Mouse (Mus musculus) embryonic facial prominence, embryonic 13.5 days (tissue): Measurements from ENCODE around the gene Cdk8. TPM values are rescaled to one million over a fixed set of nuclear protein-coding genes. Genes with fewer than 3 reads are reported as not detected.

Source experiments
- ATAC-seq: fragments of 200-750 bp; cut with Nextera tagmentation; 2 replicates; pipeline ENCODE4 v1.8.0; 2017; ENCODE audit warnings: low read depth; ENCODE audit not compliant: insufficient number of reproducible peaks, insufficient read depth, low FRiP score, low TSS enrichment
- H3K27ac ChIP-seq: fragments of 300-500 bp; sonication (generic); 2 replicates; pipeline ENCODE4 v1.5.1; 2015; ENCODE audit warnings: moderate library complexity, mild to moderate bottlenecking, inconsistent platforms
- H3K27me3 ChIP-seq: fragments of 300-500 bp; sonication (generic); 2 replicates; pipeline ENCODE4 v1.6.1; 2015; ENCODE audit warnings: mild to moderate bottlenecking, inconsistent platforms
- H3K36me3 ChIP-seq: fragments of 300-500 bp; sonication (generic); 2 replicates; pipeline ENCODE4 v1.6.1; 2015; ENCODE audit warnings: mild to moderate bottlenecking, inconsistent platforms
- H3K4me1 ChIP-seq: fragments of 300-500 bp; sonication (generic); 2 replicates; pipeline ENCODE4 v1.6.1; 2015; ENCODE audit warnings: inconsistent platforms
- H3K4me2 ChIP-seq: fragments of 300-500 bp; sonication (generic); 2 replicates; pipeline ENCODE4 v1.6.1; 2015; ENCODE audit warnings: moderate library complexity, mild to moderate bottlenecking, inconsistent platforms
- H3K4me3 ChIP-seq: fragments of 300-500 bp; sonication (generic); 2 replicates; pipeline ENCODE4 v1.5.1; 2015; ENCODE audit warnings: mild to moderate bottlenecking, inconsistent platforms
- H3K9ac ChIP-seq: fragments of 300-500 bp; sonication (generic); 2 replicates; pipeline ENCODE4 v1.6.1; 2015; ENCODE audit warnings: mild to moderate bottlenecking, inconsistent platforms
- H3K9me3 ChIP-seq: fragments of 300-500 bp; sonication (generic); 2 replicates; pipeline ENCODE4 v1.6.1; 2016; ENCODE audit warnings: inconsistent platforms
- WGBS: fragments of 180-500 bp; shearing (Covaris S2); methylation state at CpG from one replicate; pipeline ENCODE4 v1.1.7; 2015; ENCODE audit warnings: mixed read lengths; 5-methylcytosine and 5-hydroxymethylcytosine counted together
- polyA plus RNA-seq: library from polyadenylated mRNA; unstranded; fragments of >200 nt; fragmentation: Nextera tagmentation; extraction: Ambion mirVana; gene quantifications from 2 replicates; pipeline ENCODE4 v1.2.1, GENCODE M21; 2015

Cdk8 gene
- polyA plus RNA-seq, 1 experiment from 2014 or later = 19.7 TPM

DNA sequence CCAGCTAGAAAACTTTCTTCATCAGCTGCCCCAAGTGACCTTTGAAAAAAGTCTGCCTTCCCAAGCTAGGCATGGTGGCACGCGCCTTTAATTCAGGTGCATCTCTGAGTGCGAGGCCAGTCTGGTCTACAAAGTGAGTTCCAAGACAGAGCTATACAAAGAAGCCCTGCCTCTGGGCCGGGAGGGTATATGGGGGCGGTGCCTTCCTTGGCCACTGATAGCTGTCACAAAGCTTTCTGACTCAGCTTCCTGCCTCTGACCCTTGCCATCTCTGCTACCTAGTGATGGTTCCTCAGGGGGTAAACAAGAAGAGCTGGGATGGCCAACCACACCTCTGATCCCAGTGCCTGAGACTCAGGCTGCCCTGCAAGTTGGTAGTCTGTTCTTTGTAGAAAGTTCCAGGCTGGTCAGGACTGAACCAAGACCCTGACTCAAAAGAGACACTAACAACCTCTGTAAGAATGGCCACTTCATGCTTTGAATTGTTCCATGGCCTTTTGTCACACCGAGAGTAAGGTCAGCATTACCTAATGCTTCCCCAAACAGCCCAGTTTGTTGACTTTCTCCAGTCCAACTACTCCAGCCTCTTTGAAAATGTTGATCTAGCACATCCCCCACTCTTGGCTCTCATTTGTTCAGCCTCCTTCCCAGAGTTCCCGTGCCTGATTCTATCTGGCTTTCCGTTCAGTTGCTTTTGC lies 76.2 kb downstream of the Cdk8 start:
- Histone ChIP-seq H3K4me3 (no peak overlapping the region), H3K27me3 (no peaks in the 10 kb centered on the region), H3K36me3 (peaks cover 31% of the 10 kb centered on the region), H3K9me3 (no peaks in the 10 kb centered on the region), H3K4me1 (no peaks in the 10 kb centered on the region), H3K27ac (no peak overlapping the region), H3K4me2 (no peak overlapping the region), H3K9ac (no peak overlapping the region)
- WGBS = 94% methylated on average over 8 of the region's 8 CpGs
- no peak for ATAC-seq

DNA sequence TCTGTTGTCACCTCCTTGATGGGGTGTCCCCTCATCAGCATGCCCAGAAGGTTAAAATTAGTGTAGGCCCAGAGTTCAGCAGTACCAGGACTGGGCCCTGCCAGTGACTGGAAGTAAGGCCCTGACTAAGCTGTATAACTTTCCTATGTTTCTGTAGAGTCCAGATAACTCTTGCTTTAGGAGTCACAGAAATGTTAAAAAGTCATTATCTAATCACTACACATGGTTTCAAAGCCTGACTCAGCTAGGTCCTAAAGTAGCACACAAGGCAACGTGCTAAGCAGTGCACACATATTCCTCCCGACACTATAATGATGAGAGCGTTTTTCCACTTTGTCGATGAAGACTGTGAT lies 76.7 kb downstream of the Cdk8 start:
- no peak overlapping the region for H3K4me2 ChIP-seq
- no peak overlapping the region for H3K27ac ChIP-seq
- no peak overlapping the region for H3K9ac ChIP-seq
- H3K4me3 ChIP-seq = no peak overlapping the region
- no peaks in the 10 kb centered on the region for H3K27me3 ChIP-seq
- H3K9me3 ChIP-seq = no peaks in the 10 kb centered on the region
- peaks cover 31% of the 10 kb centered on the region for H3K36me3 ChIP-seq
- H3K4me1 ChIP-seq = no peaks in the 10 kb centered on the region
- no peak for ATAC-seq
- WGBS = 91% methylated on average over 4 of the region's 4 CpGs

DNA sequence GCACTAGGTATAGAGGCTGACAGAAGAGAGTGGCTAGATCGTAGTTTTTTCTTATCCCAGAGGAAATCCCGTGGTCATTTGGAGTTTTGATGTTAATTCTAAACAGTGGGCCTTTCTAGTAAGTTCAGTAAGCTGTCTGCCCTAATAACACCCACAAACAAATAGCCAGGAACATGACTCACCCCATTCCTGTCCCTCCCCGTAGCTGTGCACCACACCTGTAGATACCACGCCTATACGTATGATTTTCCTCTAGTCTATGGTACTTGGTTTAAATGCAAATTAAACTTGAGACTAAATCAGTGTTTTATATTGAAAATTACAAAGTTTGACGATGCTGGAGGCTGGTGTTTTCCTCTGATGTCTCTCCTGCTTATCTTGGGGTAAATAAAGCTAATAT lies 83.5 kb downstream of the Cdk8 start:
- no peaks in the 10 kb centered on the region for H3K9me3 ChIP-seq
- no peak overlapping the region for H3K4me3 ChIP-seq
- no peak overlapping the region for H3K27ac ChIP-seq
- H3K36me3 ChIP-seq = no peaks in the 10 kb centered on the region
- H3K27me3 ChIP-seq = no peaks in the 10 kb centered on the region
- ATAC-seq = no peak
- peak overlapping the region; percentile 34 for H3K4me2 ChIP-seq
- H3K4me1 ChIP-seq = peaks cover 37% of the 10 kb centered on the region
- H3K9ac ChIP-seq = no peak overlapping the region
- 67% methylated on average over 6 of the region's 6 CpGs for WGBS

DNA sequence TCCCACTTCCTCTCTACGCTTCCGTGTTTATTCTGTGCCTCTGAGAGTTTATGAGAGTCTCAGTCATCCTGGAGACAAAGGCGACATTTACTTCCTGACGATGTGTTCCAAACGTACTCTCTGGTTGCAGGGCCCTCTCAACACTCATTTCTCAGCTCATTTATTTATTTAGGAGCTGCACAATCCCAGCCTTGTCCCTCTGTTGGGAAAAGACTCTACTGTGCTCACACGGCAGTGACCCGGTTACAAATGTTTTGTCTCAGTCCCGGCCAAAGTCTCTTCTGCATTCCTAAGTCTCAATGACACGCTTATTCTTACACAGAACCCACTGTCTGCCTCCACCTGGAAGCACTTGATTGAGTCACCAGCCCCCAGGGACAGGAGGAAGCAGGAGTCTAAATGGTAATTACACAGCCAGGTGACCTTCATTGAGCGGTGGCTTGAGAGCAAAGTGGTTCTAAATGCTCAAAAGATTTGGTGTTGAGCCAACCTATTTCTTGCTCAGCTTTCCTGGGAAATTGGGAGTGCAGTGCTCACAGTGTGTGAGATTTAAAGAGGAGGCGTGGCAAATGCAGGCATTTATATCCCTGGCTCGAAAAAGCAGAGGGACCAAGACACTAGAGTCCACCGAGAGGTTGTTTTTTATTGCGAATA lies 84.4 kb downstream of the Cdk8 start:
- 21% methylated on average over 14 of the region's 14 CpGs for WGBS
- H3K9ac ChIP-seq = no peak overlapping the region
- no peak for ATAC-seq
- peaks cover 37% of the 10 kb centered on the region for H3K4me1 ChIP-seq
- H3K4me2 ChIP-seq = peak overlapping the region; percentile 34
- H3K36me3 ChIP-seq = no peaks in the 10 kb centered on the region
- no peaks in the 10 kb centered on the region for H3K9me3 ChIP-seq
- H3K4me3 ChIP-seq = no peak overlapping the region
- H3K27ac ChIP-seq = no peak overlapping the region
- no peaks in the 10 kb centered on the region for H3K27me3 ChIP-seq

DNA sequence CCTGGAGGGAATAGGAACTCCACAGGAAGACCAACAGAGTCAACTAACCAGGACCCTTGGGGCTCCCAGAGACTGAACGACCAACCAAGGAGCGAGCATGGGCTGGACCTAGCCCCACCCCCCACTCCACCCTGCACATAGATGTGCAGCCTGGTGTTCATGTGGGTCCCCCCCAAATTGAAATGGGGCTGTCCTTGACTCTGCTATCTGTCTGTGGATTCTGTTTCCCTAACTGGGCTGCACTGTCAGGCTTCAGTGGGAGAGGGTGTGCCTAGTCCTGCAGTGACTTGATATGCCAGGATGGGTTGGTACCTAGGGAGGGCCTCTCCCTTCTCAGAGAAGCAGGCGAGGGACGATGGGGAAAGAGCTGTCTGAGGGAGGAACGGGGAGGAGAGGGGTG lies 85.3 kb downstream of the Cdk8 start:
- H3K4me2 ChIP-seq = no peak overlapping the region
- no peaks in the 10 kb centered on the region for H3K27me3 ChIP-seq
- ATAC-seq = no peak
- 80% methylated on average over 5 of the region's 5 CpGs for WGBS
- H3K36me3 ChIP-seq = no peaks in the 10 kb centered on the region
- no peaks in the 10 kb centered on the region for H3K9me3 ChIP-seq
- H3K4me1 ChIP-seq = peaks cover 37% of the 10 kb centered on the region
- H3K27ac ChIP-seq = no peak overlapping the region
- H3K9ac ChIP-seq = no peak overlapping the region
- H3K4me3 ChIP-seq = no peak overlapping the region

DNA sequence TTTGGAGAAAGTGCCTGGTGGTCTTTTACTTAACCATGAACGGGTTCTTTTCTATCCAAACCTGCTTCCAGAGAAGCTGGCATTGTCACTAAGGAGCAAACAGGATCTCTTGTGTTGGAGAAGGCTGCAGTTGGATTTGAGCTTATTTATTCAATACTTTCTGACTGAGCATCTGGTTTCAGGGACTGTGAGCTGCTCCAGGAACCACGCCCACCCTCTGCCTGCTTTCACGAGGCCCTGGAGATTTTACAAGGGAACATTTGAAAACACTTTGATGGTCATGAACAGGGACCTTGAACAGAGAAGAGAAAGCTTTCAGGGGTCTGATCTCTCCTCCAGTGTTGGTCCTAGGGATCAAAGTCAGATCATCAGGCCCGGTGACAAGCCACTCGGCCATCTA lies 87.0 kb downstream of the Cdk8 start:
- H3K27me3 ChIP-seq = no peaks in the 10 kb centered on the region
- H3K27ac ChIP-seq = no peak overlapping the region
- no peak overlapping the region for H3K9ac ChIP-seq
- ATAC-seq = no peak
- WGBS = 44% methylated on average over 5 of the region's 5 CpGs
- H3K9me3 ChIP-seq = no peaks in the 10 kb centered on the region
- no peak overlapping the region for H3K4me3 ChIP-seq
- H3K4me1 ChIP-seq = peaks cover 37% of the 10 kb centered on the region
- no peaks in the 10 kb centered on the region for H3K36me3 ChIP-seq
- H3K4me2 ChIP-seq = no peak overlapping the region

DNA sequence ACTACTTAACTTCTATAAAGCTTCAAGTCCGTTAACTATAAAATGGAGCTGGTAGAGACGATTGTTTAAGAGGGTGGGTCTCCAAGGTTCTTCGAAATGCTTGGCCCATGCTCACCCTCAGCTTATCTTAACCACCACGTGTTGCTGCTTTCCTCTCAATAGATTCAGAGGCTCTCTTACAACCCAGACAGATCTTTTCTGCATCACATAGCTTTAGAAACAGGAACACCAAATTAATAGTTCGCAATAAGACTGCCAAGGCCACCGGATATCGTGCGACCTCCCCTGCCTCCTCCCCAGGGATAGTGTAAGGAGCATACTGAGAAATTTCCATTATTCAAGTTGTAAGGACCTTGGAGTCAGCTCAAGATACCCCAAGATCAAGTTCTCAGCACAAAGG lies 87.4 kb downstream of the Cdk8 start:
- WGBS = 79% methylated on average over 8 of the region's 8 CpGs
- Histone ChIP-seq H3K9me3 (no peaks in the 10 kb centered on the region), H3K9ac (no peak overlapping the region), H3K4me2 (no peak overlapping the region), H3K4me3 (no peak overlapping the region), H3K36me3 (no peaks in the 10 kb centered on the region), H3K27me3 (no peaks in the 10 kb centered on the region), H3K4me1 (peaks cover 35% of the 10 kb centered on the region), H3K27ac (no peak overlapping the region)
- no peak for ATAC-seq

DNA sequence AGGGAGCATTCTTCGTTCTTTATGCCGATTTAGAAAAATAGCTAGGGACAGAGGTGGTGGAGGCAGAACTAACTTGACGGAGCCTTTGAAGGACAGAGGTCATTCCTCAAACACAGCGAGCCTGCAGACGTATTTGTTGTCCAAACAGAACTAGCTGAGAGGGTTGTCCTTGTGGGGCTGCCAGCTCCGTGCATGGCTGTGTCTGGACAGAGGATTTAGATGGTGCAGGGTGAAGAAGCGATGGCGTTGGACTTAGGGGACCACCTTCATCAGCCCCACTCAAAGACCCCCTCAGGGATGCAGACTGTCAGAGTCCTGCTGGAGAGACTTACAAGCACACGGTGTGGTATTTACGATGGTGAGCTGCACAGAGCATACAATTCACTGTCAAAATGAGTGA lies 97.9 kb downstream of the Cdk8 start:
- H3K27ac ChIP-seq = no peak overlapping the region
- ATAC-seq = no peak
- H3K9me3 ChIP-seq = no peaks in the 10 kb centered on the region
- no peaks in the 10 kb centered on the region for H3K36me3 ChIP-seq
- no peak overlapping the region for H3K9ac ChIP-seq
- no peak overlapping the region for H3K4me2 ChIP-seq
- no peak overlapping the region for H3K4me3 ChIP-seq
- WGBS = 79% methylated on average over 10 of the region's 10 CpGs
- no peaks in the 10 kb centered on the region for H3K4me1 ChIP-seq
- H3K27me3 ChIP-seq = no peaks in the 10 kb centered on the region

DNA sequence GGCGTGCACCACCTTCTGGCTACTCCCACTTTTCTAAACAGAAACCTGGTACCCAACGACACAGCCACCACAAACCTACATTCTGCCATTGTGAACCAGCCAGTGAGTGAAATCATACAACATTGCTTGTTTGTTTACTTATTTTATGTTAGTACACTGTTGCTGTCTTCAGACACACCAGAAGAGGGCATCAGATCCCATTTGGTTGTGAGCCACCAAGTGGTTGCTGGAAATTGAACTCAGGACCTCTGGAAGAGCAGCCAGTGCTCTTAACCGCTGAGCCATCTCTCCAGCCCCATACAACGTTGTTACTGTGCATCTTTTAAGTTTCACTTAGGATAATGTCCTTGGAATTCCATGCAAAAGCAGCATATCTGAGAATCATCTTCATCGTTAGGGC lies 98.5 kb downstream of the Cdk8 start:
- WGBS = 86% methylated on average over 5 of the region's 5 CpGs
- Histone ChIP-seq H3K9ac (no peak overlapping the region), H3K36me3 (no peaks in the 10 kb centered on the region), H3K4me1 (no peaks in the 10 kb centered on the region), H3K4me2 (no peak overlapping the region), H3K9me3 (no peaks in the 10 kb centered on the region), H3K27me3 (no peaks in the 10 kb centered on the region), H3K4me3 (no peak overlapping the region), H3K27ac (no peak overlapping the region)
- ATAC-seq = no peak

DNA sequence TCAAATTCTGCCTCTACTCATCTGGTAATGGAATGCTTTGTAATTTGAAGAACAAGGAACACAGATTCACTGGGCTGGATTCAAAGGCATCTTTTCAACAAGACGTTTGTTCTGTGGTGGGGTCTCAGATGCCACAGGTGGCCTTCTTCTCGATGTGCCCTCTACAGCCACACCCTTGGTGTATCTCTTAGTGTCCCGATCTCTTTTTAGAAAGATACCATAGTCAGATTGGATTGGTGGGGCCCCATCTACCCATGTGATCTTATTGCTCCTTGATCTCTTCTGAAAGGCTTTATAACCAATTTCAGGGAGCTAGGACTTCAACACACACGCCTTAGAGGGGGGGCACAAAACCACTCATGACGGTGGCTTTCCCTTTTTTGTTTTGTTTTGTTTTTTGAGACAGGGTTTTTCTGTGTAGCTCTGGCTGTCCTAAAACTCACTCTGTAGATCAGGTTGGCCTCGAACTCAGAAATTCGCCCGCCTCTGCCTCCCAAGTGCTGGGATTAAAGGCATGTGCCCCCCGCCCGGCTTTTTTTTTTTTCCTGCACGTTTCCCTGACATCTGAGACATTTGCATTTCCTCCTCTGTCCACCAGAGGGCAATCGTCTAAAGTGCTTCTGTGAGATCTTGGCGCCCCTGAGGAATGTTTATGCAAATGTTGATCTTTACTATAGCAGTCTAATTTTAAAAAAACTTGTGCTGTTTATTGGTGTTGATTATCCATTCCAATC lies 99.2 kb downstream of the Cdk8 start:
- no peaks in the 10 kb centered on the region for H3K36me3 ChIP-seq
- H3K4me3 ChIP-seq = no peak overlapping the region
- no peaks in the 10 kb centered on the region for H3K27me3 ChIP-seq
- H3K27ac ChIP-seq = no peak overlapping the region
- no peak overlapping the region for H3K4me2 ChIP-seq
- WGBS = 37% methylated on average over 13 of the region's 13 CpGs
- H3K9me3 ChIP-seq = no peaks in the 10 kb centered on the region
- ATAC-seq = no peak
- no peaks in the 10 kb centered on the region for H3K4me1 ChIP-seq
- H3K9ac ChIP-seq = no peak overlapping the region

DNA sequence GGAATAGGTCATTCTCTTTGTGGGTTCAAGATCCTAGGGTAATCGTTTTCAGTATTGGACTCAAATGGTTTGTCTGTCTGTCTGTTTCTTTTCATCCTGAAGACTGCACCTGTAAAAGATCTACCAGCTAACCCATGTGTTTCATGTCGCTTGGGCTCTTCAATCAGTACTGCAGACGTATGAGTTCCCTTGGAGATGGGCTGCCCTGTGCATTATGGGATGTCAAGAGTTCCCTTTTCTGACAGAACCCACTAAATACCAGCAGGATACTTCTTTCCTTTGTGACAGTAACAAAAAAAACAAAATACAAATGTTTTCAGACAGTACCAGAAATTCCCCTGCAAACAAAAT lies 99.7 kb downstream of the Cdk8 start:
- Histone ChIP-seq H3K36me3 (no peaks in the 10 kb centered on the region), H3K9ac (no peak overlapping the region), H3K9me3 (no peaks in the 10 kb centered on the region), H3K27me3 (no peaks in the 10 kb centered on the region), H3K27ac (no peak overlapping the region), H3K4me1 (no peaks in the 10 kb centered on the region), H3K4me2 (no peak overlapping the region), H3K4me3 (no peak overlapping the region)
- WGBS = 39% methylated on average over 3 of the region's 3 CpGs
- no peak for ATAC-seq

DNA sequence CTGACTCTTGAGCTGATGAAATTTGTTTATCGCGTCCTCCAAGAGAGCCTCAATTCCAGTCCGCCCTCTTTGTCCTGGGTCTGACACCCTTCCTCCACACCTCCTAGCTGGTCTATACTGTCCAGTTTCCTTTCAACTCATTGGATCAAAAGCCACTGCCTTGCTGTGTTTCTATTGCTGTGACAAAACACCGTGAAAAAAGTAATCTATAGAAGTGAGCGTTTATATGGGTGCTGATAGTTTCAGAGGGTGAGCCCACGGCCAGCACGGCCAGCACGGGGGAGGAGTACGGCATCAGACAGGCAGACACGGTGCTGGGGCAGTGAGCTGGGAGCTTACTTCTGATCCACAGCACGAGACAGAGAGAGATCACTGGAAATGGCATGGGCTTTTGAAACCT lies 100.1 kb downstream of the Cdk8 start:
- H3K4me1 ChIP-seq = no peaks in the 10 kb centered on the region

More for the DNA sequence above, 100.1 kb downstream of the Cdk8 start:
- H3K9ac ChIP-seq = no peak overlapping the region
- no peaks in the 10 kb centered on the region for H3K9me3 ChIP-seq
- no peak overlapping the region for H3K27ac ChIP-seq
- H3K36me3 ChIP-seq = no peaks in the 10 kb centered on the region
- 88% methylated on average over 11 of the region's 11 CpGs for WGBS
- no peak overlapping the region for H3K4me2 ChIP-seq
- no peak overlapping the region for H3K4me3 ChIP-seq
- ATAC-seq = no peak
- no peaks in the 10 kb centered on the region for H3K27me3 ChIP-seq
